Mouse (Mus musculus) hindbrain, embryonic 15.5 days (tissue): ENCODE data around the gene Cmas. TPM values are rescaled to one million over a fixed set of nuclear protein-coding genes. Genes with fewer than 3 reads are reported as not detected.

Source experiments
- ATAC-seq: fragments of 200-750 bp; cut with Nextera tagmentation; 2 replicates; pipeline ENCODE4 v1.8.0; 2017; ENCODE audit warnings: low read depth, moderate number of reproducible peaks, moderate TSS enrichment; ENCODE audit not compliant: low FRiP score
- H3K27ac ChIP-seq: fragments of 300-500 bp; sonication (generic); replicated peaks from 2 replicates; pipeline ENCODE4 v1.5.1; 2015; ENCODE audit warnings: mild to moderate bottlenecking, inconsistent platforms
- H3K27me3 ChIP-seq: fragments of 300-500 bp; sonication (generic); 2 replicates; pipeline ENCODE4 v1.6.1; 2015; ENCODE audit warnings: control low read depth, inconsistent platforms
- H3K36me3 ChIP-seq: fragments of 300-500 bp; sonication (generic); 2 replicates; pipeline ENCODE4 v1.6.1; 2015; ENCODE audit warnings: control low read depth, inconsistent platforms
- H3K4me1 ChIP-seq: fragments of 300-500 bp; sonication (generic); replicated peaks from 2 replicates; pipeline ENCODE4 v1.6.1; 2015; ENCODE audit warnings: control low read depth, inconsistent platforms
- H3K4me2 ChIP-seq: fragments of 300-500 bp; sonication (generic); 2 replicates; pipeline ENCODE4 v1.6.1; 2015; ENCODE audit warnings: moderate library complexity, mild to moderate bottlenecking, inconsistent platforms
- H3K4me3 ChIP-seq: fragments of 300-500 bp; sonication (generic); 2 replicates; pipeline ENCODE4 v1.5.1; 2015; ENCODE audit warnings: mild to moderate bottlenecking, inconsistent platforms
- H3K9ac ChIP-seq: fragments of 300-500 bp; sonication (generic); 2 replicates; pipeline ENCODE4 v1.6.1; 2015; ENCODE audit warnings: inconsistent platforms
- H3K9me3 ChIP-seq: fragments of 300-500 bp; sonication (generic); 2 replicates; pipeline ENCODE4 v1.6.1; 2016; ENCODE audit warnings: control low read depth, inconsistent platforms
- WGBS: fragments of 180-500 bp; shearing (Covaris S2); methylation state at CpG from one replicate; pipeline ENCODE4 v1.1.7; 2015; 5-methylcytosine and 5-hydroxymethylcytosine counted together
- polyA plus RNA-seq: library from polyadenylated mRNA; unstranded; fragments of >200 nt; fragmentation: Nextera tagmentation; extraction: Ambion mirVana; gene quantifications from 2 replicates; pipeline ENCODE4 v1.2.1, GENCODE M21; 2015

The Cmas gene
- polyA plus RNA-seq, 1 experiment from 2014 or later: 188 TPM

GRCm38 (mm10) chr6:142735302-142736005 is 21.0 kb upstream of the Cmas start:
- Histone ChIP-seq H3K36me3 (no peaks in the 10 kb centered on the region), H3K9me3 (no peaks in the 10 kb centered on the region), H3K27ac (no peak overlapping the region), H3K9ac (no peak overlapping the region), H3K4me2 (no peak overlapping the region), H3K4me1 (no peaks in the 10 kb centered on the region), H3K27me3 (no peaks in the 10 kb centered on the region), H3K4me3 (no peak overlapping the region)
- peak; percentile 72; the same call in 1 of the 2 replicates for ATAC-seq
- 50% methylated on average over 8 of the region's 8 CpGs for WGBS

- 90% methylated on average over 2 of the region's 2 CpGs for WGBS
- no peak for ATAC-seq
- Histone ChIP-seq H3K4me1 (no peaks in the 10 kb centered on the region), H3K9ac (no peak overlapping the region), H3K4me3 (no peak overlapping the region), H3K36me3 (no peaks in the 10 kb centered on the region), H3K27ac (no peak overlapping the region), H3K4me2 (no peak overlapping the region), H3K9me3 (no peaks in the 10 kb centered on the region), H3K27me3 (no peaks in the 10 kb centered on the region)
These were observed 18.3 kb upstream of the Cmas start for GRCm38 (mm10) chr6:142738225-142738624.

GRCm38 (mm10) chr6:142738637-142739036 is 17.8 kb upstream of the Cmas start:
- no peak overlapping the region for H3K4me2 ChIP-seq
- no peaks in the 10 kb centered on the region for H3K4me1 ChIP-seq
- ATAC-seq: no peak
- 85% methylated on average over 6 of the region's 6 CpGs for WGBS
- H3K9me3 ChIP-seq: no peaks in the 10 kb centered on the region
- H3K27ac ChIP-seq: no peak overlapping the region
- no peak overlapping the region for H3K4me3 ChIP-seq
- no peaks in the 10 kb centered on the region for H3K27me3 ChIP-seq
- no peaks in the 10 kb centered on the region for H3K36me3 ChIP-seq
- no peak overlapping the region for H3K9ac ChIP-seq

GRCm38 (mm10) chr6:142741763-142742162 is 14.7 kb upstream of the Cmas start:
- H3K27ac ChIP-seq: no peak overlapping the region
- H3K4me2 ChIP-seq: no peak overlapping the region
- H3K9ac ChIP-seq: no peak overlapping the region
- H3K27me3 ChIP-seq: no peaks in the 10 kb centered on the region
- H3K4me1 ChIP-seq: no peaks in the 10 kb centered on the region
- WGBS: 90% methylated on average over 6 of the region's 6 CpGs
- H3K9me3 ChIP-seq: no peaks in the 10 kb centered on the region
- H3K4me3 ChIP-seq: no peak overlapping the region
- no peaks in the 10 kb centered on the region for H3K36me3 ChIP-seq
- no peak for ATAC-seq

GRCm38 (mm10) chr6:142743193-142743592 is 13.3 kb upstream of the Cmas start:
- Histone ChIP-seq H3K9ac (no peak overlapping the region), H3K4me2 (no peak overlapping the region), H3K27ac (no peak overlapping the region), H3K9me3 (no peaks in the 10 kb centered on the region), H3K4me3 (no peak overlapping the region), H3K4me1 (no peaks in the 10 kb centered on the region), H3K27me3 (no peaks in the 10 kb centered on the region), H3K36me3 (no peaks in the 10 kb centered on the region)
- 65% methylated on average over 4 of the region's 4 CpGs for WGBS
- ATAC-seq: no peak

DNA sequence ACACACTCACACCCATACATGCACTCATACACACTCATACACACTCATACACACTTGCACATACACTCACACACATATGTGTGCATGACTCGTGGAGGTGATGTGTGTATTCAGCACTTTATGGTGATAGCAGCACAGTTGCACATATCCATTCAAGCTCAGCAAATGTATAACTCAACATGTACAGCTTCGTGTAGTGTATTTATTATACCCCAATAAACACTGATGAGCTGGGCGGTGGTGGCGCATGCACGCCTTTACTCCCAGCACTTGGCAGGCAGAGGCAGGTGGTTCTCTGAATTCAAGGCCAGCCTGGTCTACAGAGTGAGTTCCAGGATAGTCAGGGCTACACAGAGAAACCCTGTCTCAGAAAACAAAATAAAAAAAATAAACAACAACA is 11.0 kb upstream of the Cmas start:
- no peaks in the 10 kb centered on the region for H3K36me3 ChIP-seq
- H3K4me2 ChIP-seq: no peak overlapping the region
- no peak overlapping the region for H3K4me3 ChIP-seq
- no peaks in the 10 kb centered on the region for H3K4me1 ChIP-seq
- H3K9me3 ChIP-seq: no peaks in the 10 kb centered on the region
- no peak overlapping the region for H3K9ac ChIP-seq
- WGBS: 91% methylated on average over 5 of the region's 5 CpGs
- ATAC-seq: no peak
- no peak overlapping the region for H3K27ac ChIP-seq
- H3K27me3 ChIP-seq: no peaks in the 10 kb centered on the region

DNA sequence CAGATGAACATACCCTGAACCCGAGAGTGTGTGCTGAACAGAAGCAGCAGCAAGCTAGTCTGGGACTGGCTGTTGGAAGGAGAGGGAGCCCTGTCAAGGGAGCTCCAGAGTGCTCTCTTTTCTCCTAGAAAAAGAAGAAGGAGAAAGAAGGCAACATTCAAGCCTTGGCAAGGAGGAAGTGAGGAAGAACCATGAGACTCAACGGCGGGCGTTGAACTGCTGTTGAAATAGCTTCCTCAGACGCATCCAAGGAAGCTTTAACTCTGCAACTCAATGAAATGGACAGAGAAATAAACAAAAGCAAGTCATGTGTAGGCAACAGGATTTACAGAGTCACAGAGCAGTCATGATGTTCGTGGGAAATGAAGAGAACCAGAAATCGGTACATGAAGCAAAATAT is 9.7 kb upstream of the Cmas start:
- 89% methylated on average over 7 of the region's 7 CpGs for WGBS
- Histone ChIP-seq H3K4me2 (no peak overlapping the region), H3K9ac (no peak overlapping the region), H3K9me3 (no peaks in the 10 kb centered on the region), H3K27me3 (no peaks in the 10 kb centered on the region), H3K4me3 (no peak overlapping the region), H3K27ac (no peak overlapping the region), H3K36me3 (no peaks in the 10 kb centered on the region), H3K4me1 (no peaks in the 10 kb centered on the region)
- ATAC-seq: no peak

DNA sequence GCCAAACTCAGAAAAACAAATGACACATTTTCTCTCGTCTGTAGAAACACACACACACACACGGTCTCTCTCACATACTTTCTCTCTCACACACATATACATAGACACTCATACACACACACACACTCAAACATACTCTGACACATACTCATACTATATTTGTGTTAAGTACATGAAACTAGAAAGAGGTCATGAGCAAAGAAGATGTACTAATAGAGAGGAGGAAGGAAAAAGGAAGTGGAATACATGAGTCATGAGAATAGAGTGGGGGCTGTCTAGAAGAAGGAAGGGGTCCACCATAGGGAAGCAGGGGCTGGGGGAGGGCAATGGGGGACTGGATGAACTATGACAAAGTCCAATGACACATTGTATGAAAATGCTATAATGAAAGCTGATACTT is 9.3 kb upstream of the Cmas start:
- Histone ChIP-seq H3K4me3 (no peak overlapping the region), H3K27ac (no peak overlapping the region), H3K9ac (no peak overlapping the region), H3K9me3 (no peaks in the 10 kb centered on the region), H3K4me1 (no peaks in the 10 kb centered on the region), H3K36me3 (no peaks in the 10 kb centered on the region), H3K27me3 (no peaks in the 10 kb centered on the region), H3K4me2 (no peak overlapping the region)
- WGBS: 80% methylated on average over 2 of the region's 2 CpGs
- no peak for ATAC-seq

- H3K9ac ChIP-seq: no peak overlapping the region
- no peaks in the 10 kb centered on the region for H3K9me3 ChIP-seq
- WGBS: 76% methylated on average over 8 of the region's 8 CpGs
These were observed 8.3 kb upstream of the Cmas start for GRCm38 (mm10) chr6:142748057-142748708.

GRCm38 (mm10) chr6:142751365-142751764 is 5.1 kb upstream of the Cmas start:
- Histone ChIP-seq H3K4me3 (no peak overlapping the region), H3K4me2 (peak overlapping the region; percentile 33), H3K9ac (no peak overlapping the region), H3K36me3 (no peaks in the 10 kb centered on the region), H3K27ac (no peak overlapping the region), H3K9me3 (no peaks in the 10 kb centered on the region), H3K4me1 (no peaks in the 10 kb centered on the region), H3K27me3 (0 out of 2 replicates have a peak, but pooled peaks cover 10% of the 10 kb centered on the region)
- 59% methylated on average over 9 of the region's 9 CpGs for WGBS
- peak; percentile 67 for ATAC-seq

More at GRCm38 (mm10) chr6:142748057-142748708, 8.3 kb upstream of the Cmas start:
- Histone ChIP-seq H3K4me2 (no peak overlapping the region), H3K27me3 (0 out of 2 replicates have a peak, but pooled peaks cover 3% of the 10 kb centered on the region), H3K36me3 (no peaks in the 10 kb centered on the region), H3K4me3 (no peak overlapping the region), H3K4me1 (no peaks in the 10 kb centered on the region), H3K27ac (no peak overlapping the region)
- no peak for ATAC-seq

DNA sequence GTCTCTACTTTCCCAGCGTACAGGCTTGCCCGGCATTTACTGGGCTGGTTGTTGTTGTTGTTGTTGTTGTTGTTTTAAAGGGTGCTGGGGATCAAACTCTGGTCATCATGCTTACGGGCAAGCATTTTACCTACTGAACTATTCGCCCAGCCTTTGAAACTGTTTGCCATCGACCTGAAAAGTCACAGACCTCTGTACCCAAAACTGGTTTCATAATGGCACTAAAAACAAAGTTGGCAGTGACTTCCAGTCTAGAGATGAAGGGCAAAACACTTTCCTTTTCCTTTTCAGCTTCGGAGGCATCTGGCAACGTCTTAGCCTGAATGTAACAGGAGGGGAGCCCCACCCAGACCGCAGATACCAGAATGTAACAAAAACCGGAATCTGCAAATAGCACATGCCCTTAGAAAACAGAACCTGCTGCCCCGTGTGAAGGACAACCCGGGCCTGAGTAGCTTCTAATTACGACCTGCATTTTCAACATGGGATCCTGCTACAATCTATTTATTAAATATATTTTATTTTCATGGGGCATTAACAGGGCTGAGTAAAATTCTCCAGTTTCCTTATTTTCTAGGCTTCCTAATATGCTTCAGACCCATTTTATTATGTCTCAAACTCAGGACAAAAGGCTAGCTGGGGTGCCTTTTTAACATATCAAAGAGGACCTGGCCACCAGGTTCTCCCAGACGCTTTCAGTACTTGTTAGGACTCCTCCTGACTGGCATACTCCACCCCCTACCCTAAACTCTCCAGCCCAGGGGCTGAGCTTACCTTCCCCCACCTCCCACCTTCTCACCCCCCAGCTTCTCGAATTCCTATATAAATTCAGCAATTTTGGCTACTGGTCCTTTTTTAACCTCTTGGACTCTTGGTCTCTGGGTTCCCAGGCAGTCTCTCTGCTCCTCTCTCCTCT is 3.9 kb upstream of the Cmas start:
- Histone ChIP-seq H3K27me3 (0 out of 2 replicates have a peak, but pooled peaks cover 10% of the 10 kb centered on the region), H3K36me3 (no peaks in the 10 kb centered on the region), H3K4me2 (no peak overlapping the region), H3K4me3 (no peak overlapping the region), H3K9me3 (no peaks in the 10 kb centered on the region), H3K27ac (no peak overlapping the region), H3K4me1 (peaks cover 4% of the 10 kb centered on the region), H3K9ac (no peak overlapping the region)
- WGBS: 41% methylated on average over 14 of the region's 14 CpGs
- no peak for ATAC-seq
